Mouse (Mus musculus) C2C12 (cell line): ENCODE data around the gene Slc35e1. TPM values are rescaled to one million over a fixed set of nuclear protein-coding genes. Genes with fewer than 3 reads are reported as not detected.

Experiments used
- H3K27me3 ChIP-seq: one replicate; pipeline ENCODE4 v1.6.1; 2011; ENCODE audit not compliant: control insufficient read depth, insufficient read depth, insufficient read length
- H3K36me3 ChIP-seq: one replicate; pipeline ENCODE4 v1.6.1; 2011; ENCODE audit not compliant: control insufficient read depth, insufficient read depth
- H3K4me3 ChIP-seq: one replicate; pipeline ENCODE4 v1.5.1; 2011; ENCODE audit warnings: mild to moderate bottlenecking, control low read depth; ENCODE audit not compliant: poor library complexity, insufficient read depth, severe bottlenecking
- H3K79me2 ChIP-seq: one replicate; pipeline ENCODE4 v1.6.1; 2011; ENCODE audit not compliant: control insufficient read depth, insufficient read depth
- H3K79me3 ChIP-seq: one replicate; pipeline ENCODE4 v1.6.1; 2011; ENCODE audit warnings: low read depth, control low read depth
- H3ac ChIP-seq: one replicate; pipeline ENCODE3; 2011; ENCODE audit warnings: low read depth; ENCODE audit not compliant: control insufficient read depth, insufficient read length
- CEBPB ChIP-seq: IDR thresholded peaks from one replicate; pipeline ENCODE4 v1.6.1; 2011; ENCODE audit warnings: low read depth, mild to moderate bottlenecking, control low read depth, moderate library complexity
- CTCF ChIP-seq: IDR thresholded peaks from one replicate; pipeline ENCODE4 v1.5.1; 2011; ENCODE audit not compliant: control insufficient read depth, insufficient read depth, insufficient read length
- FOSL1 ChIP-seq: IDR thresholded peaks from one replicate; pipeline ENCODE4 v1.8.0; 2011; ENCODE audit warnings: mild to moderate bottlenecking, low read length; ENCODE audit not compliant: poor library complexity, insufficient read depth, severe bottlenecking
- MAX ChIP-seq: IDR thresholded peaks from one replicate; pipeline ENCODE4 v1.6.1; 2011; ENCODE audit warnings: mild to moderate bottlenecking, control low read depth
- MYOD1 ChIP-seq: IDR thresholded peaks from one replicate; pipeline ENCODE4 v1.6.1; 2011; ENCODE audit warnings: low read depth; ENCODE audit not compliant: control insufficient read depth, insufficient read length
- MYOG ChIP-seq: IDR thresholded peaks from one replicate; pipeline ENCODE4 v1.6.1; 2011; ENCODE audit not compliant: control insufficient read depth, insufficient read length; ENCODE audit errors: extremely low read depth
- USF1 ChIP-seq: IDR thresholded peaks from one replicate; pipeline ENCODE4 v1.6.1; 2011; ENCODE audit warnings: low read depth, mild to moderate bottlenecking, control low read depth, moderate library complexity
- polyA plus RNA-seq: library from polyadenylated mRNA; unstranded; fragments of >200 nt; fragmentation: generic; extraction: Trizol; gene quantifications from one replicate; pipeline ENCODE4 v1.2.1, GENCODE M21; 2012; ENCODE audit warnings: missing spikeins

The Slc35e1 gene
- polyA plus RNA-seq, 1 experiment: 27.5 TPM

DNA sequence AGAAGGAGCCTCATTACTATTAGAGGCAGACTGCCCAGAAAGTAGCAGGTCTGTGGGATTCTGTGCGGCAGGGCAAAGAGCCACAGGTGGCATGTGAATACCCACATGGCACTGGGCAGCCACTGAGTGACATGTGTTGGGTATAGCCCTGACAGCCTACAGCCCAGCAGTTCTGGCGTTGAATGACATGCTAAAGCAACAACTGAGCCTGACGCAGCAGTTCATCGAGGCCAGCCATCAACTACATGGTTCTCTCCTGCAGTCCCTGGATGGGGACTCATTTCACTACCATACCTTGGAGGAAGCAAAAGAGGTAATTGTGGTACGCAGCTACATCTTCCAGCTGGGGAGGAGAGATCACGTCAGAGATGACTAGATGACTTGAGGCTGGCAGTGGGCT is 34.0 kb downstream of the Slc35e1 start:
- H3K27me3 ChIP-seq: no peaks in the 10 kb centered on the region
- H3ac ChIP-seq: no peak overlapping the region
- no peaks in the 10 kb centered on the region for H3K79me3 ChIP-seq
- H3K79me2 ChIP-seq: no peaks in the 10 kb centered on the region
- no peak overlapping the region for H3K4me3 ChIP-seq
- peaks cover 44% of the 10 kb centered on the region for H3K36me3 ChIP-seq
- TF ChIP-seq FOSL1 (no peak), CEBPB (no peak), MYOG (no peak), MYOD1 (no peak), CTCF (no peak), USF1 (no peak), MAX (no peak)

DNA sequence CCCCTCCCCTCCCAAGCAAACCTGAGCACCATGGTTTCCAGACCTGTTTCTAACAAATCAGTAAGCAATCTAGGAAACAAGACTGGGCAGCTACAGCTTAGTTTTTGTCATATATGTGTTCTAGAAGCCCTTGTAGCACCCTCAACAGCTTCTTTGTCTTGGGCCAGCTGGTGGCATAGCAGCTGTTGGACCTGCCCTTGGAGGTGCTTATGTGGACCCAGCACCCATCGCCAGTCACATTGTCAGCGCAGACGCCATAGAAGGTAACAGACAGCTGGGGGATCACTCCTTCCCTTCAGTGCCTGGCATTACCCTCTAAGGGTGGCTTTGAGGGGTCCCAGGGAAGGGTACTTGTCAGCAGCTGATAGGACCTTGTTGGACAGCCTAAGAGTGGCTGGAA is 34.6 kb downstream of the Slc35e1 start:
- Histone ChIP-seq H3K4me3 (no peak overlapping the region), H3K27me3 (no peaks in the 10 kb centered on the region), H3ac (no peak overlapping the region), H3K36me3 (peaks cover 40% of the 10 kb centered on the region), H3K79me2 (no peaks in the 10 kb centered on the region), H3K79me3 (no peaks in the 10 kb centered on the region)
- TF ChIP-seq CEBPB (no peak), MAX (no peak), CTCF (no peak), USF1 (no peak), FOSL1 (no peak), MYOD1 (no peak), MYOG (no peak)

GRCm38 (mm10) chr8:72455317-72455716 is 37.1 kb downstream of the Slc35e1 start:
- no peak overlapping the region for H3ac ChIP-seq
- no peak overlapping the region for H3K4me3 ChIP-seq
- no peaks in the 10 kb centered on the region for H3K79me2 ChIP-seq
- peaks cover 26% of the 10 kb centered on the region for H3K36me3 ChIP-seq
- TF ChIP-seq MYOG (no peak), MAX (no peak), CEBPB (no peak), FOSL1 (no peak), CTCF (no peak), USF1 (no peak), MYOD1 (no peak)
- no peaks in the 10 kb centered on the region for H3K79me3 ChIP-seq
- H3K27me3 ChIP-seq: no peaks in the 10 kb centered on the region

GRCm38 (mm10) chr8:72453904-72454303 is 38.5 kb downstream of the Slc35e1 start:
- TF ChIP-seq MAX (no peak), USF1 (no peak), MYOD1 (no peak), CTCF (no peak), FOSL1 (no peak), CEBPB (no peak)
- Histone ChIP-seq H3K4me3 (no peak overlapping the region), H3K27me3 (no peaks in the 10 kb centered on the region), H3K79me2 (no peaks in the 10 kb centered on the region), H3K79me3 (no peaks in the 10 kb centered on the region), H3ac (no peak overlapping the region), H3K36me3 (peaks cover 21% of the 10 kb centered on the region)

DNA sequence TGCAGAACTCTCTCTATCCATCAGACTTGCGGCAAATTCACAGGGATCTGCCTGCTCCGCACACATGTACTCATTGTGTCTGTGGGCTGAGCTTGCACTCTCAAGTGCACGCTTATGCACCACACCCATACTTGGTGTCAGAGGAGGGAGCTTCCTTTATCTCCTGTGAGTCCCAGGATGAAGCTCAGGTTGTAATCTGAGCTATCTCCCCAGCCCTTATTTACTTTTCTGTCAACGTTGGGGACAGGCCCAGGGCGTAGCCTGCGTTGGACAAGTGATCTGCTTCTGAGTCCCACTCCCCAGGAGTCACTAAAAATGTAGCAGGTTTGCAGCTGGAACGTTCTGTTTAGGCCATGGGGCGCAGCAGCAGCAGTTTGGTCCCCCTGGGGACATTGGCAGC is 40.9 kb downstream of the Slc35e1 start:
- no peaks in the 10 kb centered on the region for H3K79me3 ChIP-seq
- no peaks in the 10 kb centered on the region for H3K27me3 ChIP-seq
- H3ac ChIP-seq: no peak overlapping the region
- H3K36me3 ChIP-seq: peaks cover 16% of the 10 kb centered on the region
- no peaks in the 10 kb centered on the region for H3K79me2 ChIP-seq
- H3K4me3 ChIP-seq: no peak overlapping the region
- no peak for TF ChIP-seq FOSL1
- no peak for TF ChIP-seq CEBPB
- no peak for TF ChIP-seq MAX
- TF ChIP-seq USF1: no peak
- no peak for TF ChIP-seq MYOG
- TF ChIP-seq MYOD1: no peak
- TF ChIP-seq CTCF: no peak

- H3K79me2 ChIP-seq: peaks cover 14% of the 10 kb centered on the region
- no peak overlapping the region for H3ac ChIP-seq
- TF ChIP-seq MYOG (no peak), USF1 (no peak)
- no peak overlapping the region for H3K4me3 ChIP-seq
- H3K27me3 ChIP-seq: no peaks in the 10 kb centered on the region
- peaks cover 1% of the 10 kb centered on the region for H3K36me3 ChIP-seq
- H3K79me3 ChIP-seq: no peaks in the 10 kb centered on the region
These were observed 47.3 kb downstream of the Slc35e1 start for GRCm38 (mm10) chr8:72445071-72445470.
